Mouse (Mus musculus): ENCODE data around the gene Msrb2. TPM values are rescaled to one million over a fixed set of nuclear protein-coding genes. Genes with fewer than 3 reads are reported as not detected.

Msrb2 gene
- 11.3 and 16.2 TPM in 2 replicates for total RNA-seq (2023)

DNA sequence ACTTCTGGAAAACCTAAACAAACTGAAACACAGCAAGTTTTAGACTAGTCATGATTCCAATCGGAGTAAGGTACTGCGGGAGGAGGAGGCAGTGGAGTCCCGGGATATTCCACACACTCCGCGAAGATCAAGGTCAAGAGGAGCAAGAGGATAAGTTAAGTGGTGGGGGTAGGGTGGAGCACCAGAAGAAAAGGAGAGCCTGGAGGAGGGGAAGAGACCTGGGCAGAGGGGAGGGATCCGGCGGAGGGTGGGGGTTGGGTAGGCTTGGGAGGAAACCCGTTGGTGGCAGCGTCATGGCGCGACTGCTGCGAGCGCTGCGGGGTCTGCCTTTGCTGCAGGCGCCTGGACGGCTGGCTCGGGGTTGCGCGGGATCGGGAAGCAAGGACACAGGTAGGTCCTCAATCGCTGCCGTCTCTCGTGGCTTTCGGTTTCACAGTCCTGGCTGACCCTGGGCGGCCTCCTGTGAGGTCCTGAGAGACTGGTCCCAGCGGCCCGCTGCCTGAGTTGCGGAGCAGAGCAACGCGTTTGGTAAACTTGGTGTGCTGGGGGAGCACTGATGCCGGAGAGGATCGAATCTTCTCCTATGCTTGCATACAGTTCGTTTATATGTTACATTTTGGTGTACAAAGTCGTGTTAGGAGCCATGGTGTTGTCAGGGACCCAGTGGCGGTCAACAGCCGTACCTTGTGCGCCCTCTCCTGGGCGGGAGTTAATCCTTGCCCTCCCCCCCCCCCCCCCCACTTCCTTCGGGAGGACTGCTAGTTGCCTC is at the start of gene Msrb2:
Msrb2 (plus strand) TSS at position 51 of the 769 bp plus-strand sequence.

Other genes starting within 250 kb of the Msrb2 start
- 2.9 and 3.2 TPM in 2 replicates for gene Armc3, start 172.1 kb upstream of the Msrb2 start, total RNA-seq (2023)
- not detected in 2 replicates for gene Ptf1a, start 74.2 kb downstream of the Msrb2 start, total RNA-seq (2023)
- not detected in 2 replicates for gene 4921504E06Rik, start 182.5 kb downstream of the Msrb2 start, total RNA-seq (2023)

Data from neutrophil, adult 65 days (primary cell).